Comparison of ENCODE assay signal across 24 mouse cellular contexts in genomic region chr15:82815296-82815695, GRCm38 (mm10). TPM values are rescaled to one million over a fixed set of nuclear protein-coding genes. Genes with fewer than 3 reads are reported as not detected.
"Had no signal": no experiment of that assay in that cellular context is flagged by ENCODE, and none has a peak within 500 bp of the region (broad histone marks: within the 10 kb centered on the region; RNA-seq: fewer than 3 reads in every experiment).

No protein-coding gene starts in this region.

- H3K27me3 ChIP-seq: heart, embryonic 12.5 days; heart, embryonic 13.5 days; heart, embryonic 15.5 days; hindbrain, embryonic 12.5 days; hindbrain, embryonic 13.5 days; hindbrain, embryonic 15.5 days; intestine, embryonic 15.5 days; kidney, embryonic 15.5 days had no signal

- H3K9ac ChIP-seq: heart, embryonic 12.5 days; heart, embryonic 13.5 days; heart, embryonic 15.5 days; hindbrain, embryonic 12.5 days; hindbrain, embryonic 13.5 days; hindbrain, embryonic 14.5 days; hindbrain, embryonic 15.5 days; intestine, embryonic 15.5 days; kidney, embryonic 15.5 days had no signal

- H3K4me2 ChIP-seq: heart, embryonic 12.5 days; heart, embryonic 13.5 days; heart, embryonic 15.5 days; hindbrain, embryonic 12.5 days; hindbrain, embryonic 13.5 days; hindbrain, embryonic 14.5 days; hindbrain, embryonic 15.5 days; intestine, embryonic 15.5 days; kidney, embryonic 15.5 days had no signal

- H3K4me3 ChIP-seq: heart, embryonic 10.5 days; heart, embryonic 12.5 days; heart, embryonic 13.5 days; heart, embryonic 15.5 days; hindbrain, embryonic 10.5 days; hindbrain, embryonic 12.5 days; hindbrain, embryonic 13.5 days; hindbrain, embryonic 15.5 days; intestine, embryonic 15.5 days; kidney, embryonic 15.5 days; layer of hippocampus, adult 2 months had no signal

- H3K9me3 ChIP-seq: heart, embryonic 10.5 days; heart, embryonic 12.5 days; heart, embryonic 13.5 days; heart, embryonic 15.5 days; hindbrain, embryonic 10.5 days; hindbrain, embryonic 12.5 days; hindbrain, embryonic 13.5 days; hindbrain, embryonic 15.5 days; intestine, embryonic 15.5 days; kidney, embryonic 15.5 days had no signal

- ATAC-seq: hindbrain, embryonic 16.5 days; inflammation-experienced regulatory T-cells, adult 6 months had no signal

- H3K4me1 ChIP-seq: heart, embryonic 10.5 days; heart, embryonic 12.5 days; heart, embryonic 13.5 days; heart, embryonic 15.5 days; hindbrain, embryonic 10.5 days; hindbrain, embryonic 12.5 days; hindbrain, embryonic 13.5 days; hindbrain, embryonic 15.5 days; intestine, embryonic 15.5 days; kidney, embryonic 15.5 days had no signal

- H3K27ac ChIP-seq: heart, embryonic 10.5 days; heart, embryonic 13.5 days; heart, embryonic 15.5 days; hindbrain, embryonic 10.5 days; hindbrain, embryonic 12.5 days; hindbrain, embryonic 13.5 days; hindbrain, embryonic 14.5 days; hindbrain, embryonic 15.5 days; hindbrain, postnatal 0 days; intestine, embryonic 15.5 days; kidney, embryonic 15.5 days; kidney, postnatal 0 days; layer of hippocampus, adult 2 months had no signal

RNA-seq across cellular contexts. Expression of gene Cyp2d26, which starts 21.2 kb away (rescaled TPM):
- polyA plus RNA-seq: heart, embryonic 12.5 days; heart, embryonic 13.5 days; heart, embryonic 14.5 days; heart, postnatal 0 days; hindbrain, embryonic 10.5 days; hindbrain, embryonic 11.5 days; hindbrain, embryonic 12.5 days; hindbrain, embryonic 13.5 days; hindbrain, embryonic 14.5 days; hindbrain, embryonic 15.5 days; hindbrain, embryonic 16.5 days; hindbrain, postnatal 0 days had no signal

RNA-seq across cellular contexts. Expression of gene Cyp2d40, which starts 51.3 kb away (rescaled TPM):
- polyA plus RNA-seq: heart, embryonic 10.5 days; heart, embryonic 12.5 days; heart, embryonic 13.5 days; heart, embryonic 14.5 days; heart, embryonic 15.5 days; heart, embryonic 16.5 days; heart, postnatal 0 days; hindbrain, embryonic 10.5 days; hindbrain, embryonic 11.5 days; hindbrain, embryonic 12.5 days; hindbrain, embryonic 13.5 days; hindbrain, embryonic 14.5 days; hindbrain, embryonic 15.5 days; hindbrain, embryonic 16.5 days; hindbrain, postnatal 0 days; inflammation-experienced regulatory T-cells, adult 6 months; intestine, embryonic 14.5 days; intestine, embryonic 15.5 days; intestine, postnatal 0 days; kidney, embryonic 14.5 days; kidney, embryonic 15.5 days; kidney, embryonic 16.5 days; kidney, postnatal 0 days had no signal
